Mouse (Mus musculus) left cerebral cortex, postnatal 10 days (tissue): ENCODE data around the gene Ccl11. TPM values are rescaled to one million over a fixed set of nuclear protein-coding genes. Genes with fewer than 3 reads are reported as not detected.

Experiments
- DNase-seq, 2 experiments: peaks; one replicate each; pipeline ENCODE4 v3.0.0; 2021 to 2022; ENCODE audit warnings: low spot score in 2 of 2, mixed read lengths in 1 of 2; ENCODE audit errors: extremely low spot score in 1 of 2
- intact Hi-C: fragments of 180-260 bp; cut with DNase I; formaldehyde crosslinking; loops from one replicate; pipeline ENCODE4 v1.15.1; 2025
- total RNA-seq, 2 experiments: library from RNA; stranded (reverse); gene quantifications; 2 replicates each; pipeline ENCODE4 v1.2.3; 2021

Gene Ccl11
- total RNA-seq, 2 experiments from 2014 or later: 0.32 to 0.87 TPM

GRCm38 (mm10) chr11:82110372-82111248, 53.0 kb downstream of the Ccl11 start:
- intact Hi-C loops: no loop called here
- no peak for DNase-seq

Other genes with a start within 250 kb of the Ccl11 start
- gene 5530401A14Rik, start 197.2 kb upstream of the Ccl11 start, total RNA-seq: under 1 TPM in 1 of 2 experiments, not detected in 1; 0.12 TPM
- gene Asic2, start 89.4 kb upstream of the Ccl11 start, total RNA-seq: 10 to 100 TPM; 82.0 to 86.5 TPM
- gene Ccl2, start 22.3 kb upstream of the Ccl11 start, total RNA-seq: not detected
- not detected for gene Gm17268, start 19.3 kb upstream of the Ccl11 start, total RNA-seq
- not detected for gene Ccl7, start 12.1 kb upstream of the Ccl11 start, total RNA-seq
- gene Ccl12, start 44.0 kb downstream of the Ccl11 start, total RNA-seq: not detected
- gene Ccl8, start 57.4 kb downstream of the Ccl11 start, total RNA-seq: not detected
- not detected for gene Ccl1, start 247.9 kb downstream of the Ccl11 start, total RNA-seq